Mouse (Mus musculus): ENCODE measurements around the gene Dlgap5.

The Dlgap5 gene

DNA sequence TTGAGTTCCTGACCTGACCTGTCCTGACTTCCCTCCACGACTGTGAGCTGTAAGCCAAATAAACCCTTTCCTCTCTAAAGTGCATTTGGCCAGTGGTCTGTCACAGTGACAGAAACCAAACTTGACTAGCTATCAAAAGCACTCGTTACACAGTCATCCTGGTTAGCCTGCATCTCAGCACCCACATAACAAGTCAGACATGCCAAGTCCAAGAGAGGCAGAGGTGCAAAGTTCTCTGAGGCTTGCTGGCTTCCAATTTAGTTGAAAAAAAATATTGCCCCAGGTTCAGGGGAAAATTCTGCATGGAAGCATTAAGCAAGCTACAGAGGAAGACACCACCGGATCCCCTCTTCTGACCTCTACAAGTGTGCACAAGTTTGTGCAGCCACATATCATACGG is 65.0 kb downstream of the Dlgap5 start:
- DNase-seq (ENCODE audit: low spot score in 2 of 2), result no peak

DNA sequence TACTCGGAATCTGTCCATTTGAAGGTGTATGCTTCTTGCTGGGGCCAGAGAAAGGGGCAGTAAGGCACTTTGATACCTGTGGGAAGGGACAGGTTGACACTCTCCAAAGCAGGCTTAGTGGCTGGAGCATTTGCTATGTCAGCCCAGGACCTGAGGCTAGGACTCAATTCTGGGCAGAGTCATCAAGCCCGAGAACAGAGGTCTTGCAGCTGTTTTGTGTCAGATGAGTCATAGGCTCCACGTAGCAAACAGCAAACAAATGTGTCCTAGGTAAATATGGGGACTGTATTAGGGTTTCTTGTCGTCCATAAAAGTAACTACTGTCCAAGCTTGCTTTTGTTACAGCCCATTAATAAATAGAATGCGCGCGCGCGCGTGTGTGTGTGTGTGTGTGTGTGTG is 65.9 kb downstream of the Dlgap5 start:
- DNase-seq (ENCODE audit: low spot score in 2 of 2), result no peak

DNA sequence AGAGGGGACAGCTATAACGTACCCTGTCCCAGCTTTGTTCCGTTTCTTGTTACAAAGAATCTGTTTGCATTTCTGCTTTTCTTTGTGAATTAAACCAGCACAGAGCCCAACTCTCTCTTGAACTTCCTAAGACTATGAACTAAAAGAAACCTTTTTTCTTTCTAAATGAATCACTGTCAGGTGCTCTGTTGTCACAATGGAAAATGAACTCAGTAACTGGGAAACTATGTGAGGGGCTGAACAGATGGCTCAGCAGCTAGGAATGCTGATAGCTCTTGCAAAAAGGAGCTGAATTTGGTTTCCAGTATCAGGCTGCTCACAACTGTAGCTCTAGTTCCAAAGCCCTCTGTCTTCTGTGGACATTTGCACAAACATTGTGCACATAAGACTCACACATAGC is 67.2 kb downstream of the Dlgap5 start:
- DNase-seq (ENCODE audit: low spot score in 2 of 2), result no peak

DNA sequence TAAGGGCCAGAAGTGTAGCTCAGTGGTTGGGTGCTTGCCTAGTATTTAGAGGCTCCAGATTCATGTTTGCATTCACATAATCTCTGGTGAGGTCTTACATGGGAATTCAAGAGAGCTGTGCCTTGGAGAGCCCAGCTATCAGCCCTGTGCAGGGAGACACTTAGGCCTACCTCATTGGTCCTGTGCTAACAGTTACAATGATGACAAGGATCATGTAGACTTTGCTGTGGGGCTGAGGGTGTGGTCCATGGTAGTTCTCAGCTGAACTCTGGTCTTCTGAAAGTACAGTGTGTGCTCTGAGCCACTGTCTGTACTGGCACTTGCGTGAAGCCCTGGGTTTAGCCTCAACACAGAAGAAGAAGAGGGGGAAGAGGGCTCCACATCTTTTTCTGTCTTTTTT is 71.5 kb downstream of the Dlgap5 start:
- no peak for DNase-seq (ENCODE audit: low spot score in 2 of 2)

DNA sequence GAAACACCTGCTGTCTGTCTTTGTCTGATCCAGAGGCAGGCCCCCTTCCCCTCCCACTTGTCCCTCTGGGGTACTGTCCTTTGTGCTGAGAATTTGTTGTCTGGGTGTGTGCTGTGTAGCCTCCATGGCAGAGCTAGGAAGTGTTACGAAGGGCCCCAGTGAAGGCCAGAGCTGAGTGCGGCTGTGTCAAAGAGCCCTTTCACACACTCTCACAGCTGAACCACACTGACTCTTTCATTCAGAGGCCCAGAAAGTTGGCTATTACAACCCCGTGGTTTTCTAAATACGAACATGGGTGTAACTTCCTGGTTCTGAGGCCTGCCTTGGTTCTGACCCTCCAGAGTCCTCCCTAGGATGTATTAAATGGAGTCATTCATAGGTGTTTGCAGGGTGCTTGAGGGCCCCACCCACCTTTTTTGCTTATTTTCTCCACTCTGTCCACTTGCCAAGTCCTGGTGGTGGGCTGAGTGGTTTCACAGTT is 76.4 kb downstream of the Dlgap5 start:
- DNase-seq (ENCODE audit: low spot score in 2 of 2), result no peak

DNA sequence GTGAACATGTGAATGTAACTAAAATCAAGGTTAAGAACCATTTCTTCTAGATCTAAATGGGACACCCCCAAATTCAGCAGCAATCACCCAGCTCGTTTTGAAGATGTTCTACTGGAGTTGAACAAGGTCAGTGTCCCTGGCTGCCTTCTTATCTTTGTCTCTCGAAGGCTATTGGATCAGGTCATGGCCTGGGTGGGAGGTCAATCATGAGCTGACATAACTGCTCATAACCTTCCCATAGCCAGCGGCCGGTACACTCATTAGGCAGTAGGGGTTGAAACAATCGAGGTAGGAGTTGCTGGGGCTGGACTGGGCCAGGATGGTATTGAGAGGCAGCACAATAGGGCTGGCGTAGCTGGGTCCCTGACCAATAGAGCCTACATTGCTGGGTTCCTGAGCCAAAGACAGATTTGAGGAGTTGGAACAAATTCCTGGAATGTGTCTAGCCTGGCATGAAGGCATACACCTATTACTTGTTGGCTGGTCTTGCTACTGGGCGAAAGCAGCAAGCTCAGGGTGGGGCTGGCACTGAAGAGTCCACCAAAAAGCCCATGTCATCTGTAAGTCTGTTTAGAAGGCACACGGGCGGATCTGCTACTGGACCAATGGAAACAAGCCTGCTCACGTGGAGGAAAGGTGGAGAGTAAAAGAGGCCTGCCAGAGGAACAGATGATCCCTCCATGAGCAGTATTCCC is 77.8 kb downstream of the Dlgap5 start:
- no peak for DNase-seq (ENCODE audit: low spot score in 2 of 2)
